Mouse (Mus musculus) A20 (cell line): ENCODE results near the gene Samsn1.
"Not testable (repeated sequence)": the region's sequence is repeated elsewhere in the genome, so short reads cannot be mapped to it uniquely, and the experiment has no call there.

ENCODE experiments used
- DNase-seq: peaks from one replicate; pipeline ENCODE4 v3.0.0-alpha.2; 2011; ENCODE audit warnings: low read depth, low spot score

The Samsn1 gene

GRCm38 (mm10) chr16:75875896-75876295 is 146.2 kb downstream of the Samsn1 start:
- DNase-seq, result no peak

GRCm38 (mm10) chr16:75874508-75874907 is 147.6 kb downstream of the Samsn1 start:
- no peak for DNase-seq

- DNase-seq, result no peak
These were observed 149.8 kb downstream of the Samsn1 start for GRCm38 (mm10) chr16:75872241-75872640.

- DNase-seq, result no peak
These were observed 154.7 kb downstream of the Samsn1 start for GRCm38 (mm10) chr16:75867400-75867799.

- no peak for DNase-seq
These were observed 156.6 kb downstream of the Samsn1 start for GRCm38 (mm10) chr16:75865505-75865904.

- no peak for DNase-seq
These were observed 157.4 kb downstream of the Samsn1 start for GRCm38 (mm10) chr16:75864673-75865072.

- DNase-seq, result no peak
These were observed 165.7 kb downstream of the Samsn1 start for GRCm38 (mm10) chr16:75856343-75856742.

- no peak for DNase-seq
These were observed 166.7 kb downstream of the Samsn1 start for GRCm38 (mm10) chr16:75855402-75855801.

GRCm38 (mm10) chr16:75853556-75854271 is 168.4 kb downstream of the Samsn1 start:
- DNase-seq, result no peak

GRCm38 (mm10) chr16:75852485-75852884 is 169.6 kb downstream of the Samsn1 start:
- no peak for DNase-seq

- no peak for DNase-seq
These were observed 173.0 kb downstream of the Samsn1 start for GRCm38 (mm10) chr16:75849039-75849438.

GRCm38 (mm10) chr16:75843653-75844062 is 178.4 kb downstream of the Samsn1 start:
- DNase-seq, result no peak

GRCm38 (mm10) chr16:75843031-75843430 is 179.1 kb downstream of the Samsn1 start:
- no peak for DNase-seq

GRCm38 (mm10) chr16:75842569-75842968 is 179.5 kb downstream of the Samsn1 start:
- no peak for DNase-seq

GRCm38 (mm10) chr16:75837728-75838451 is 184.2 kb downstream of the Samsn1 start:
- no peak for DNase-seq

- no peak for DNase-seq
These were observed 190.7 kb downstream of the Samsn1 start for GRCm38 (mm10) chr16:75831390-75831789.

GRCm38 (mm10) chr16:75826949-75827348 is 195.1 kb downstream of the Samsn1 start:
- DNase-seq, result not testable (repeated sequence)

- DNase-seq, result peak; percentile 14
These were observed 195.6 kb downstream of the Samsn1 start for GRCm38 (mm10) chr16:75826498-75826897.

- no peak for DNase-seq
These were observed 198.9 kb downstream of the Samsn1 start for GRCm38 (mm10) chr16:75823226-75823625.

- no peak for DNase-seq
These were observed 201.1 kb downstream of the Samsn1 start for GRCm38 (mm10) chr16:75820963-75821362.
